Mouse (Mus musculus) ovary, postnatal 10 days (tissue): ENCODE results near the gene Smg6.

Experiments used
- DNase-seq: peaks from one replicate; pipeline ENCODE4 v3.0.0; 2022; ENCODE audit warnings: low spot score

Smg6 gene

DNA sequence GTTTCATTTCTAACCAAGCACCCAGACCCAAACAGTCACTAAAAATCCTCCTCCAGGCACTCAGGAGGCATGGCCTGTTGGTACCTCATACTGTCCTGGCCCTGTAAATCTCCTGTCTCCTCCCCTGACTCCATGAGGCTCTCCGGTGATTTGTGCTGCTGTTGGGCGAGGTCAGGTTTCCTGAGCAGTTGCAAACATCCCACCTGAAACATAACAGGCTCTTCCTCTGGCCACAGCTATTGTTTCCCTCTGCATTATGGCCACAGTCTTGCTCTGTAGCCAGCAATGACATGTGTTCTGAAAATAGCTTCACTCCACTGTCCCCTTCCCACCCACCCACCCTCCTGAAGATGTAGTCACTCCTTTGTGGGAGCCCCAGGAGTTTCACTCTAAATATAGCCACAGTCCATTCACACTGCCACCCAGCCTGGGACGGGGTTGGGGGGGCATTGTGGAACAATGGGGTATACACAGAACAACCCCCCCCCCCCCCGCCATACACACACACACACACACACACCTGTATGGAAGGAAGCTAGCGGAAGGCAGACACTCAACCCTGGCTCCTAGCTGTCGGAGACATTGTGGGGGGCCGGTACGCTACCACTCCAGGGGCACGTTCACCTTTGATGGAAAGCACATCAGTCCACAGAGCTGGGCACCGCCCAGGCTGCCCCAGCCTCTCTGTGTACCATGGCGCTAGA is 222.9 kb downstream of the Smg6 start:
- DNase-seq = no peak

DNA sequence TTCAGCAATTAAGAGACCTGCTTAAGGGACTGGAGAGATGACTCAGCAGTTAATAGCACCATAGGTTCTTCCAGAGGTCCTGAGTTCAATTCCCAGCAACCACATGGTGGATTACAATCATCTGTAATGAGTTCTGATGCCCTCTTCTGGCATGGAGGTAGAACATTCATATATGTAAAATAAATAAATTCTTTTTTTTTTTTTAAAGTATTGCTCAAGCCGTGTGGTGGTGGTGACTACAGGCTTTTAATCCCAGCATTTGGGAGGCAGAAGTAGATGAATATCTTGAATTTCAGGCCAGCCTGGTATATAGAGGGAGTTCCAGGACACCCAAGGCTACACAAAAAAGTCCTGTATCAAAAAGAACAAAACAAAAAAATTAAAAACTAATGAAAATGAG is 224.7 kb downstream of the Smg6 start:
- DNase-seq = no peak

DNA sequence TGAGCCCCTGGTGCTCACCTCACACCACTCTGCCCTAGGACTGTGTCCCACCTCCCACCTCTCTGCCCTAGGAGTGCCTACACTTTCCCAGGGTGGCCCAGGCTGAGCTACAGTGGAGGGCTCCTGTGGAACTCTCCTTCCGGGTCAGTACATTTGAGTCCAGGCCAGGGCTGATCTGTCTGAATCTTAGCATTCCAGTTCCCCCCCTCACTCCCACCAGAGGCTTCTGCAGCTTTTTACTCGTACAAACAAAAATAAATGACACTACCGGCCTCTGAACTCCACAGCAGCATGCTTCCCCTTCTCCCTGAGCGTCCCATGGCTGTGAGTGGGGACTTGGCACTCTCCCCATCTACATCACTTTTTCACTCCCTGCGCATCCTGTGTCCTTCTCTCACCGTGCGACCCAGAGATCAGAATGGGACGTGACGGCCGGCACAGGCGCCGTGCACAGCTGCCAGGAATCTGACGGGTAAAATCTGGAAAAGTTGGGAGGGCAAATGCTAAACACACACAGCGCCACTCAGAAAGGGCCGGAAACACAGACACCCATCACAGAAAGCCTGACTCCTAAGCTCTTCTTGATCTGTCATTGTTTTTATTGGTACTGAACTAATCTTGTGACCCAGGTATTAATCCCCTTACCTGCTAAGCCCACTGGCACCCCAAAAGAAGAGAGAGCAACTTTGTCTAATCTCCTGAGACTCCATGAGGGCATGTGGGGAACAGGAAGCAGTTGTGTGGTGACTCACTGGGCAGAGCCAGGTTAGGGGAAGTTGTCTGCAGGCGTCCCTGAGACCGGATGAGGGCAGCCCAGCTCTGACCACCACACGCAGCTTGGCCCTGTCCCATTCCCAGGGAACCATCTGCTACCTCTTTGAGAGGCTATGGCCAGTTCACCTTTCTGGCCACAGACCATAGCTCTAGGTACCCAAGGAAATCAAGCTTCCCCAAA is 227.3 kb downstream of the Smg6 start:
- no peak for DNase-seq

DNA sequence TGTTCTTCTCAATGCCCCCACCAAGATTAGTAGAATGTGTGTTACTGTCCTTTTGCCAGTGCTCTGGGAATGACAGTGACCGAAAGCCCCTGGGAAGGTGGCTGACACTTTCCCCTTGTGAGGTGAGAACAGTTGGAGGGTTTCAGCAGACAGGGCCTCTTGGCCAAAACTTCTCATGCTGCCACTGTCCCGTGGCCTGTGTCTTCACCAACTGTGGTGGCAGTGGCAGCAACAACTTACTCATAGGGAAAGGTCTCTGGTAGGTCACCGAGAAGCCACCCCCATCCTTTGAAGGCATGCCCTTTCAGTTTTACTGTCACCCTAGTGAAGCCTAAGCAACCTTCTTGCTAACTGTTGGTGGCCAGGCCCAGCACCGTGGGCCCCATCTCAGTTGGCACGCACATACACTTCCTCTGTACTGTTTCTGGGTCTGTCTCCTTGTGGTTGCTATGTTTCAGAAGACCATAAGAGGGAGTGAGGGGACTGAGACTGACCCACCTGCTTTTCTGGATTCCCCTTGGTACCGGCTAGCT is 228.5 kb downstream of the Smg6 start:
- DNase-seq = no peak

DNA sequence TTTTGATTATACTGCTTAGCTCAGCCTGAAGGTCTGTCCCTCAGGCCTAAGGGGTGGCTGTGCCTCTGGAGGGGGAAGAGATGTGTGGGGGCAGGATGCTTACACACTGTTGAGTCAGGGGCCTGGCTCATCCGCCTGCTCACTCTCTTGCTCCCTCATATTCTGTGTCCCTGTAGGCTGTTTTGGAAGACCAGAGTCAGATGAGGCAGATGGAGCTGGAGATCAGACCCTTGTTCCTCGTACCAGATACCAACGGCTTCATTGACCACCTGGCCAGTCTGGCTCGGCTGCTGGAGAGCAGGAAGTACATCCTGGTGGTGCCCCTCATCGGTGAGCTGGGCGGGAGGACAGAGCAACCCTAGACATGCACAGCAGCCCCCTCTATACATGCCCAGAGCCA is 230.4 kb downstream of the Smg6 start:
- no peak for DNase-seq

DNA sequence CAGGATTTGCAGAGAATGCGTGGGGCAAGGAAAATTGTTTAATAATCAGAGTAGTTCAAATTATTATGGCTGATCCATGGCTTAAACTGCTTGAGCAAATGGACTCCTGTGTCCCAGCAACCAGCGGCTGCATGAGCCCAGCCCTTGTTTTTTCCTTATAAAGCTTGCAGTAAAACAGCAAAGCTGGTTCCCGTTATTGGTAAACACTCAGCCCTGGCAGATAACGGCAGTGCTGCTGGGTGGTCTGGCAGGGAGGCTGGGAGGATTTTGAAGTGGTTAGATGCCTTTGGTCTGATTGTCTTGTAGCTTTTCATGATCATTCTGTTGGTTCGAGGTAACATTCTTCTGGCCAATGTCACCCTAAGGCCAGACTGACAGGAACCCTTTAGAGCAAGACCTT is 230.8 kb downstream of the Smg6 start:
- no peak for DNase-seq

DNA sequence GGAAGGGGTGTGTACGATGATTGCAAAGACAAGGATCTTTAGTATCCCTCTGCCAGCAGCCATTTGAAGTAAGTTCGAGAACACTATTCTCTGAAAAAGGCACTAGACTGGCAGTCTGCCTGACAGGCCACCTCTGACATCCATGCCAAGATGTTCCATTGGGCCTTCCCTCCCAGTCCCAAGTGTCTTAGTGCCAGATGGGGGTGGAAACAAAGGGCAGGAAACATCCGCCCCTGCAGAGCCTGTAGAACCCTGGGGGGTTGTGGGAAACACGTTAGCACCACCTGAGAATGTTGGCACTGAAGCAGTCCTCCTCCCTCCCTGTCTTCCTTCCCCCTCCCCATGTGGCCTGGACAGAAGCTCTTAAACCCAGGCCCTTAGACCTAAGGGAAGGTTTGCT is 231.4 kb downstream of the Smg6 start:
- no peak for DNase-seq

DNA sequence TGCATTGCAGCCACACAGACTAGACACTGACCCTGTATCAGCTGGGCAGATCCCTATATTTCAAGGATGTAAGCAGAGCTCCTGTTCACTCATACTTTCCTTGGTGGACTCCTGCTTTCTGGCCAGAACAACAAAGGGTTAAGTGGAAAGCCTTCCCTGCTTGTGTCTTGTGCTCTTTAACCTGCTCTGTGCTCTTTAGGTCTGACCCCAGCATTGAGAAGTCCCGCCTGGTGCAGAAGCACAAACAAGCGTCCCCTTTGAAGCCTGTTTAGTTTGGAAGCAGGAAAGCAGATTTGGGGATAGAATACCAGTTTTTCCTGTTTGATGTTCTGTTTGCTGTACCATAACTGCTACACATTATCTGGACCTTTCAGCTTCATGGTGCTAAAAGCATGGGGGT is 232.3 kb downstream of the Smg6 start:
- no peak for DNase-seq

DNA sequence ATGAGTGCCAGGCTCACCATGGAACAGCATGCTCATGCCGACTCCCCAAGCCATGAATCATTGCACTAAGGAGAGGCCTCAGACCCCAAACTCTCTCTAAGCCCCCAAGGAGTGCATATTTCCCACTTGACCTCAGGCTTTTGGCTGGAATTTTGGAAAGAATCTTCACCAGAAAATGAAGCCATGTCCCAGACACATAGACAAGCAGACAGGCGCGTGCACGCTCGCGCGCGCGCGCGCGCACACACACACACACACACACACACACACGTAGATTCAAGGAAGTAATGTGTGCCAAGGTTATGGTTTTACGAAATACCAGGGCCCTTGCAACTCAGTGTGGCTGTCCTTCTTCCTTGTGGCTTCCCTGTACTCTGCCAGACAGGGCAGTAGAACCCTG is 232.8 kb downstream of the Smg6 start:
- DNase-seq = no peak

DNA sequence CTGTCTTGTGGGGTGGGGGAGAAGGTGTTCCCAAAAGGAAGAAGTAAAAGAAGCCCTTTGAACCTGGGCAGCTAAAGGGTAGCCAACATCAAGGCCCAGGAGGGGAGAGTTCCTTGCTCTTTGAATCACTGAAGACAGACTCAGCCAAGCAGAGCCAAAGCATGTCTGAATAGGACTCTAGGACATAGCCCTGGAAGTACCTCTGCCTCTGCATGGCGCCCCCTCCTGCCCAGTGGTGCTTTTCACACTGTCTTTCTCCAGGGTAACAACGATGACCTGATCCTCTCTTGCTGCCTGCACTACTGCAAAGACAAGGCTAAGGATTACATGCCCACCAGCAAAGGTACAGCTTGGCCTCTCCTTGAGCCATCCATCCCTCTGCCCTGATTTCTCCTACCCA is 233.9 kb downstream of the Smg6 start:
- no peak for DNase-seq

DNA sequence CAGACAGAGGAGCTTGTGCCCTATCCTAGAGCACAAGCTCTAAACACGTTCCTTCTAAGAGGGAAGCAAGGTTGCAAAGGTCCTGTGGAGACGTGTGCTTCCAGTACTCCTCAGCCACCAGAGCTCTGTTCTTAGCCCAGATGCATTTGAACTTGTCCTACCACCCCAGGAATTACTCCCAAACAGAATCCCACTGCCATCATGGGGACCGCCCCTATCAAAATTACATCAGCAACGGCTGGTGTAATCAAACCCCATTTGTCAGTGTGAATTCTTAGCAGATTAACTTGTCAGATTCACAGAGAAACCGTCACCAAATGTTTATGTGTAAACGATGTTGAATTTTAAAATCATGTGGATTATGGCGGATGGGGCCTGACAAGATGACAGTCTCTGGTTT is 235.3 kb downstream of the Smg6 start:
- no peak for DNase-seq

DNA sequence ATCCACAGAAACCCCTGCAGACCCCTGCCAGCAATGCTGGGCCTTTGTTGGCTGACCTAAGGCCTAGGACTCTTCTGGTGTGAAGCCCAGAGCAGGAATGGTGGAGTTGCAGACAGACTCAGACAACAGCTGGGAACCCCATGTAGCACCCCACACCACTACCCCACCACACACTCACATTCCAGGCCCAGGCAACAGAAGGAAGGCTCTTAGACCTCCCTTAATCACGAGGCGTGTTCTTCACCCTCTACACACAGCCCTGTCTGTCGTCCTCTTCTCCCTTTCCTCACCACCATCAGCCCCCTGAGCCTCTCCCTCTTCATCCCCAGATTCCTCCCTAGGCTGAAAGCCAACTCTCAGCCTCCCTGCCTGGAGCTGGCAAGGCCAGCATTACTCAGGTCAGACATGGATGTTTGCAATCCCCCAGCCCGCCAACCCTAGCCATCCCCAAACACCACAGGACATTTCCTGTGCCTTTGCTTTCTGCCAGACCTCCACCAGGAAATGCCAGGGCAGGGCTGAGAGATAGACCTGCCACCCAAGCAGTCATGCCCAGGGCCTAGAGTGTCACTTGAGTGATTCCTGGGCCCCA is 235.9 kb downstream of the Smg6 start:
- no peak for DNase-seq

DNA sequence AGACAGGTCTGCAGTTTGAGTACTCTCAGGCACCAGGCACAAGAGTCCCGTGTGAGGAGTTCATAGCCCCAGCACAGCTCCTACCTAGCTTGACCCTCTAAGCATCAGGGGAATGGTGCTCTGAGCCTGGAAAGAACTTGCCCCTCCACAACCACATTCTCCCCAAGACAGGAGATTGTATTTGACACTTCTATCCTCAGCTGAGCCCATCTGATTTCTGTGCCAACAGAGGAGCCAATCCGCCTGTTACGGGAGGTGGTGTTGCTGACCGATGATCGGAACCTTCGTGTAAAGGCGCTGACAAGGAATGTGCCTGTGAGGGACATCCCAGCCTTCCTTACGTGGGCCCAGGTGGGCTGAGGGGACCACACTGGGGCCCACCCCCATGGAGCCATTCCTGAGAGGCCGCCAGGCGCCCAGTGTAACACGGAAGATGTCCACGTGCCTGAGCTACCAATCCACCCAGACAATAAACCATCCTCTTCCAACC is 237.0 kb downstream of the Smg6 start:
- DNase-seq = no peak

DNA sequence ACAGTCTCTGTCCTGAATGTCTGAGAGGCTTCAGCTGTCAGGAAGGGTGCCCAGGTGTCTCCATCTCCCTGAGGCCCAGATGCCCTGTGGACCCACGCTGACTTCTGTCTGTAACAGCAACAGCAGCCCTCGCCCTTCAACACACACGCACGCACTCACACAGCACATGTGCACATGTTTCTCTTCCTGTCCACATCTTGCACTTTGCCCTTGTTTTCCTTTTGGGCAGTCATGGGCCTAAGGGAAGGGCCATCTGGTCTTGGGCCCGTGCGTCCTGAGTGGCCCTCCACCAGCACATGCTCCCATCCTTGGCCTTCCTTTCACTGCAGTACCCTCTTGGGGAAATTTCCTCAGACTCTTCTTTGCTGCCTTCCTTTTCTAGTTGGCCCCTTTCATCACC is 237.8 kb downstream of the Smg6 start:
- no peak for DNase-seq

DNA sequence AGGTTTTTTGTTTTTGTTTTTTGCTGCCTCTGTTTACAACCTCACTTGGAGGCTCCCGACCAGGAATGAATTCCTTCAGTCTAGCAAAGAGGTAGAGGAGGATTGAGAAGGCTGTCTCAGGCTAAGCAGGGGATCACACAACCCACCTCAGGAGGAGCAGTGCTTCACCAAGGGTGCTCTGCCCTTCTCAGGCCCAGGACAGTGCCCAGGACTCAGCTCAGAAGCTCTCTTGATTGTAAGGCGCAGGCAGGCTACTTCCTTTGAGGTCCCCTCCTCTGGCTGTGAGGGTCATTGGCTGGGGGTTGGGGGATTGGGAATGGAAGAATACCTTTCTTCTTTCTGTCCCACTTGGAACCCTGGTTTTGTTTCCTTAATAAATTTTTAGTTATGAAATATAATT is 238.4 kb downstream of the Smg6 start:
- no peak for DNase-seq

DNA sequence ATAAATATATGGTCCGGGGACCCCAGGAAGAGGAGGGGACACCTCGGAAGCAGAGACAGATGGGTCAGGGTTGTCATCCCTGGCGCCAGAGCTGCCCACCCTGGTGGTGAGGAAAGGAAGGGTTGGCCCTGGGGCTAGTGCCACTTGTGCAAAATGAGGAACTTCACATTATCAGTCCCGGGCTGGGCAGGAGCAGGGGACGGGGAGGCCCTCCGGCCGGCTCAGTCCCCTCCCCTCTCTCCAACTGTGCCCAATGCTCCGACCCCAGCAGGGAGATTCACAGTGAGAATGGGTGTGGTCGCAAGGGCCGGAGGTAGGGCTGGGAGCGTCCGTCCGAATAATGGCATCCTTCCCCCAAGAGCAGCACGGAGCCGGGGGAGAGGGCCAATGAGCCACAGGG is 239.1 kb downstream of the Smg6 start:
- no peak for DNase-seq

DNA sequence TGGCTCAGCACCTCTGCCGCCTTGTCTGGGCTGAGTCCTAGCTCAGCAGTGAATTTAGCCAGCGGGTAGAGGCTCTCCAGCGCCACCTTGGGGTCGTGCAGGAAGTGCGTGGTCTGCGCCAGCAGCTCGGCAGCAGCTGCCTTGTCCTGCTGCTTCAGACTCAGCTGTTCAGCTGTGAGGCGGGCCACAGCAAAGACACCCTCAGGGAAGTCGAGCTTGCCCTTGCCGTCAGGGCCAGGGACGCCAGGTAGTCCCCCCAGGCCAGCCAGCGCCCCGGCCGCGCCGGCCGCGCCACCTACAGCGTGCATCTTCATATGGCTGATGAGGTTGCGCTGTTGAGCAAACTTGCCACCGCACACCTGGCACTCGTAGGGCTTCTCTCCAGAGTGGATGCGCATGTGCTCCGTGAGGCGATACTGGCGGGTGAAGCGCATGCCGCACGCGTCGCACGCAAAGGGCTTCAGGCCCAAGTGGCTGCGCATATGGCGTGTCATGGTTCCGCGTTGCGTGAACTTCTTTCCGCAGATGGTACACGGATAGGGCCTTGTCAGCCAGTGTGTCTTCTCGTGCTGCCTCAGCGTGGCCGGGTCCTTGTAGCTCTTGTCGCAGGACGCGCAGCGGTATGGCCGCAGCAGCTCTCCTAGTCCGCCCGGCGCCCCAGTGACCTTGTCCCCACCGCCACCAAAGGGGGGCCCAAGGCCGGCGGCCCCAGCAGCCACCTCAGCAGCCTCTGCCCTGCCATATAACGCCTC is 240.0 kb downstream of the Smg6 start:
- peak; percentile 65 for DNase-seq

DNA sequence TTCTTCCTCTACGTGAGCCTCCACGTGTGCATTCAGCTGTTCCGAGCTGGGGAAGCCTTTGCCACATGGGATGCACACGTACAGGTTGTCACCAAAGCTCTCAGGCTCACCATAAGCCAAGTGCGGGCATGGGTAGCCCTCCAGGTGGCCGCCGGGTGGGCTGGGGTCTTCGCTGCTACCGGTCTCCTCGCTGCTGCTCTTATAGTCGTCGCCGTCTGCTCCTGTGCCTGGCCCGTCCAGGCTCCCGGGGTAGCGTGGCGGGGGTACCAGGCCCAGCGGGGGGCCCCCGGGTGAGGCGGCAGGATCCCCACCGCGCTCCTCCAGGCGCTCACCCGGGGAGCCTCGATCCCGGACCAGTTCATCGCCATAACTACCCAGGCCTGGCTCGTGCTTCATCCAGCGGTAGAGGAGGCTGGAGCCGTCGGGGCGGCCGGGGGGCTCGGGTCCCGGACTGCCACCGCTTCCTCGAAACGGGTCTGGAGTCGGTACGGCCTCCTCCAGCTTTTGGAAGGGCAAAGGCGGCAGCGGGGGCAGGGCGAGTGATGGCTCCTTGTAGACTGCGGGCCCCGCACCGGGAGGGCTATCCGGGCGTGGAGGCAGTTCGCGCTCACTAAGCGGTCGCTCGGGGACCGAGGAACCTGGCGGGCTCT is 240.7 kb downstream of the Smg6 start:
- DNase-seq = no peak

DNA sequence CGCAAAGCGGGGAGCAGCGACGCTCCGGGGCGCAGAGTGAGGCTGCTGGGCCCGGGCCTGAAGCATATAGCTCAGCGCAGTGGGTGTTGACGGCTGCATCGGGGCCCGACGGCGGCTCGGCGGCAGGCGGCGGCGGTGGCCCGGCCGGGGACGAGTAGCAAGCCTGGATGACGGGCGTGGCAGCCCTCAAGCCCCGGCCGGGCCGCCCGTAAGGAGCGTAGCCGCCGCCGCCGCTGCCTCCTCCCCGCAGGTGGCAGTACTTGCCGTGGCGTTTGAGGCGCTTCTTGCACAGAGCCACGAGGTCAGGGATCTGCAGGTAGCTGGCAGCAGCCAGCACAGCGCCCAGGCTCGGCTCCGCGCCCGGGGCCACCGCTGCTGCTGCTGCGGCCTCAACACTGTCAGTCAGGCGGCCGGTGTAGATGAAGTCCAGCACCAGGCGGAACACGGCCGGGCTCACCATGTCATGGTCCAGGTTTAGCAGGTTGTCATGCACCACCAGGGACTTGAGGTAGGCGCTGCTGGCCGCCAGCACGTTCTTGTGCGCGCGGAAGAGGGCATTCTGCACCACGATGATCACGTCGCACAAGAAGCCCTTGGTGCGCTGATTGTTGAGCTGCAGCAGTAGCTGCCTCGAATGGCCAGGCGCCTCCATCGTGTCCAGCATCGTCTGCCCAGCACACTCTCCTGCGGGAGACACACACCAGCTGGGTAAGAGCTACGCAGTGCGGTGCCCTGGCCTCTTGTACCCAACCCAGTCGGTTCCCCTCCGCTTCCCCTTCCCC is 241.4 kb downstream of the Smg6 start:
- no peak for DNase-seq
